Mouse (Mus musculus): Measurements from ENCODE around the gene Slc44a2. TPM values are rescaled to one million over a fixed set of nuclear protein-coding genes. Genes with fewer than 3 reads are reported as not detected.

Slc44a2 gene
- polyA plus RNA-seq, 1 experiment from 2014 or later: 62.6 TPM

- H3K36me3 ChIP-seq (replicated peaks): peaks cover 61% of the 10 kb centered on the region
- peak overlapping the region; percentile 22; the same call in 1 of the 2 replicates for H3K4me3 ChIP-seq
- H3K9me3 ChIP-seq: no peaks in the 10 kb centered on the region
- peaks cover 24% of the 10 kb centered on the region for H3K4me1 ChIP-seq
- 85% methylated on average over 2 of the region's 2 CpGs for WGBS
- no peak overlapping the region for H3K27ac ChIP-seq
- no peak for DNase-seq (ENCODE audit: extremely low spot score, low spot score)
- H3K27me3 ChIP-seq (ENCODE audit: poor library complexity, severe bottlenecking): no peaks in the 10 kb centered on the region
Observed at GRCm38 (mm10) chr9:21370876-21371275, 50.4 kb downstream of the Slc44a2 start.

- Histone ChIP-seq H3K4me1 (peaks cover 24% of the 10 kb centered on the region), H3K4me3 (no peak overlapping the region), H3K27ac (no peak overlapping the region), H3K27me3 (ENCODE audit: poor library complexity, severe bottlenecking) (no peaks in the 10 kb centered on the region), H3K9me3 (no peaks in the 10 kb centered on the region), H3K36me3 (replicated peaks) (peaks cover 72% of the 10 kb centered on the region)
- DNase-seq (ENCODE audit: extremely low spot score, low spot score): no peak
- 88% methylated on average over 1 of the region's 1 CpGs for WGBS
Observed at GRCm38 (mm10) chr9:21372508-21372907, 52.0 kb downstream of the Slc44a2 start.

GRCm38 (mm10) chr9:21379195-21379594 lies 58.7 kb downstream of the Slc44a2 start:
- no peaks in the 10 kb centered on the region for H3K9me3 ChIP-seq
- H3K27ac ChIP-seq: no peak overlapping the region
- H3K4me3 ChIP-seq: no peak overlapping the region
- DNase-seq (ENCODE audit: extremely low spot score, low spot score): no peak
- H3K27me3 ChIP-seq (ENCODE audit: poor library complexity, severe bottlenecking): no peaks in the 10 kb centered on the region
- 91% methylated on average over 3 of the region's 3 CpGs for WGBS
- H3K36me3 ChIP-seq (replicated peaks): peaks cover 87% of the 10 kb centered on the region
- peaks cover 12% of the 10 kb centered on the region for H3K4me1 ChIP-seq

GRCm38 (mm10) chr9:21380868-21381267 lies 60.4 kb downstream of the Slc44a2 start:
- Histone ChIP-seq H3K27ac (no peak overlapping the region), H3K4me3 (no peak overlapping the region), H3K36me3 (replicated peaks) (peaks cover 86% of the 10 kb centered on the region), H3K9me3 (no peaks in the 10 kb centered on the region), H3K27me3 (ENCODE audit: poor library complexity, severe bottlenecking) (no peaks in the 10 kb centered on the region), H3K4me1 (peaks cover 12% of the 10 kb centered on the region)
- no peak for DNase-seq (ENCODE audit: extremely low spot score, low spot score)

- Histone ChIP-seq H3K4me1 (peaks cover 6% of the 10 kb centered on the region; the same call in 1 of the 2 replicates), H3K36me3 (replicated peaks) (peaks cover 86% of the 10 kb centered on the region), H3K9me3 (no peaks in the 10 kb centered on the region), H3K4me3 (no peak overlapping the region), H3K27ac (no peak overlapping the region), H3K27me3 (ENCODE audit: poor library complexity, severe bottlenecking) (no peaks in the 10 kb centered on the region)
- no peak for DNase-seq (ENCODE audit: extremely low spot score, low spot score)
Observed at GRCm38 (mm10) chr9:21383966-21384365, 63.5 kb downstream of the Slc44a2 start.

GRCm38 (mm10) chr9:21392646-21393175 lies 72.2 kb downstream of the Slc44a2 start:
- H3K9me3 ChIP-seq: no peaks in the 10 kb centered on the region
- WGBS: 91% methylated on average over 10 of the region's 10 CpGs
- no peak for DNase-seq (ENCODE audit: extremely low spot score, low spot score)
- no peak overlapping the region for H3K4me3 ChIP-seq
- H3K27me3 ChIP-seq (ENCODE audit: poor library complexity, severe bottlenecking): no peaks in the 10 kb centered on the region
- H3K4me1 ChIP-seq: no peaks in the 10 kb centered on the region
- peaks cover 100% of the 10 kb centered on the region for H3K36me3 ChIP-seq (replicated peaks)
- no peak overlapping the region for H3K27ac ChIP-seq

GRCm38 (mm10) chr9:21395692-21396091 lies 75.2 kb downstream of the Slc44a2 start:
- Histone ChIP-seq H3K36me3 (replicated peaks) (peaks cover 100% of the 10 kb centered on the region), H3K27ac (no peak overlapping the region), H3K9me3 (no peaks in the 10 kb centered on the region), H3K4me3 (no peak overlapping the region), H3K4me1 (no peaks in the 10 kb centered on the region), H3K27me3 (ENCODE audit: poor library complexity, severe bottlenecking) (no peaks in the 10 kb centered on the region)
- 84% methylated on average over 3 of the region's 3 CpGs for WGBS
- no peak for DNase-seq (ENCODE audit: extremely low spot score, low spot score)

- Histone ChIP-seq H3K27me3 (ENCODE audit: poor library complexity, severe bottlenecking) (no peaks in the 10 kb centered on the region), H3K4me3 (no peak overlapping the region), H3K4me1 (no peaks in the 10 kb centered on the region), H3K9me3 (no peaks in the 10 kb centered on the region), H3K36me3 (replicated peaks) (peaks cover 100% of the 10 kb centered on the region), H3K27ac (no peak overlapping the region)
- WGBS: 96% methylated on average over 3 of the region's 3 CpGs
- DNase-seq (ENCODE audit: extremely low spot score, low spot score): no peak
Observed at GRCm38 (mm10) chr9:21397170-21397569, 76.7 kb downstream of the Slc44a2 start.

- Histone ChIP-seq H3K9me3 (no peaks in the 10 kb centered on the region), H3K4me1 (no peaks in the 10 kb centered on the region), H3K27me3 (ENCODE audit: poor library complexity, severe bottlenecking) (no peaks in the 10 kb centered on the region), H3K27ac (no peak overlapping the region), H3K36me3 (replicated peaks) (peaks cover 100% of the 10 kb centered on the region), H3K4me3 (no peak overlapping the region)
- no peak for DNase-seq (ENCODE audit: extremely low spot score, low spot score)
- 95% methylated on average over 9 of the region's 9 CpGs for WGBS
Observed at GRCm38 (mm10) chr9:21401042-21401441, 80.5 kb downstream of the Slc44a2 start.

GRCm38 (mm10) chr9:21402764-21403253 lies 82.3 kb downstream of the Slc44a2 start:
- Histone ChIP-seq H3K9me3 (no peaks in the 10 kb centered on the region), H3K27me3 (ENCODE audit: poor library complexity, severe bottlenecking) (no peaks in the 10 kb centered on the region), H3K4me3 (no peak overlapping the region), H3K27ac (no peak overlapping the region), H3K4me1 (no peaks in the 10 kb centered on the region), H3K36me3 (replicated peaks) (peaks cover 100% of the 10 kb centered on the region)
- WGBS: 93% methylated on average over 11 of the region's 11 CpGs
- no peak for DNase-seq (ENCODE audit: extremely low spot score, low spot score)

- WGBS: 95% methylated on average over 5 of the region's 5 CpGs
Observed at GRCm38 (mm10) chr9:21403745-21404144, 83.2 kb downstream of the Slc44a2 start.

More at GRCm38 (mm10) chr9:21403745-21404144, 83.2 kb downstream of the Slc44a2 start:
- Histone ChIP-seq H3K27ac (no peak overlapping the region), H3K4me3 (no peak overlapping the region), H3K36me3 (replicated peaks) (peaks cover 93% of the 10 kb centered on the region), H3K27me3 (ENCODE audit: poor library complexity, severe bottlenecking) (no peaks in the 10 kb centered on the region), H3K9me3 (no peaks in the 10 kb centered on the region), H3K4me1 (no peaks in the 10 kb centered on the region)
- DNase-seq (ENCODE audit: extremely low spot score, low spot score): no peak

All from forebrain, embryonic 10.5 days (tissue).